Mouse (Mus musculus) urinary bladder, postnatal 25 days (tissue): ENCODE results near the gene Ccdc167.

ENCODE experiments used
- DNase-seq: peaks from one replicate; pipeline ENCODE4 v3.0.0; 2022; ENCODE audit warnings: low spot score

Gene Ccdc167

GRCm38 (mm10) chr17:29716732-29717445, at the start of gene Ccdc167:
Gene Ccdc167 (minus strand): TSS chr17:29717044.
- peak; percentile 94 for DNase-seq

- no peak for DNase-seq
Measured at GRCm38 (mm10) chr17:29765380-29765779, 48.5 kb upstream of the Ccdc167 start.

GRCm38 (mm10) chr17:29762551-29762950, 45.7 kb upstream of the Ccdc167 start:
- peak; percentile 43 for DNase-seq

- DNase-seq = no peak
Measured at GRCm38 (mm10) chr17:29761938-29762337, 45.1 kb upstream of the Ccdc167 start.

- DNase-seq = no peak
Measured at GRCm38 (mm10) chr17:29760404-29761375, 43.8 kb upstream of the Ccdc167 start.

- DNase-seq = no peak
Measured at GRCm38 (mm10) chr17:29759963-29760362, 43.1 kb upstream of the Ccdc167 start.

- no peak for DNase-seq
Measured at GRCm38 (mm10) chr17:29756381-29756780, 39.5 kb upstream of the Ccdc167 start.

GRCm38 (mm10) chr17:29754510-29754909, 37.7 kb upstream of the Ccdc167 start:
- DNase-seq = no peak

GRCm38 (mm10) chr17:29747466-29747865, 30.6 kb upstream of the Ccdc167 start:
- no peak for DNase-seq

- no peak for DNase-seq
Measured at GRCm38 (mm10) chr17:29737849-29738804, 21.3 kb upstream of the Ccdc167 start.

- no peak for DNase-seq
Measured at GRCm38 (mm10) chr17:29736448-29737014, 19.7 kb upstream of the Ccdc167 start.

GRCm38 (mm10) chr17:29732522-29732921, 15.7 kb upstream of the Ccdc167 start:
- DNase-seq = no peak

GRCm38 (mm10) chr17:29731953-29732325, 15.1 kb upstream of the Ccdc167 start:
- DNase-seq = no peak

GRCm38 (mm10) chr17:29731266-29731952, 14.6 kb upstream of the Ccdc167 start:
- DNase-seq = no peak

GRCm38 (mm10) chr17:29730510-29731265, 13.8 kb upstream of the Ccdc167 start:
- no peak for DNase-seq

- DNase-seq = no peak
Measured at GRCm38 (mm10) chr17:29728082-29728481, 11.2 kb upstream of the Ccdc167 start.

GRCm38 (mm10) chr17:29725027-29725620, 8.3 kb upstream of the Ccdc167 start:
- no peak for DNase-seq

- no peak for DNase-seq
Measured at GRCm38 (mm10) chr17:29724610-29725009, 7.8 kb upstream of the Ccdc167 start.

- no peak for DNase-seq
Measured at GRCm38 (mm10) chr17:29720755-29721365, 4.0 kb upstream of the Ccdc167 start.
